Mouse (Mus musculus) CH12.LX (cell line): Measurements from ENCODE around the gene Bckdk. TPM values are rescaled to one million over a fixed set of nuclear protein-coding genes. Genes with fewer than 3 reads are reported as not detected.
A peak's percentile ranks its signal among the peaks of the same experiment; 100 is the strongest.

ENCODE experiments used
- DNase-seq: peaks from one replicate; pipeline ENCODE4 v3.0.0-alpha.2; 2013; ENCODE audit errors: extremely low read depth
- H3K27ac ChIP-seq: 2 replicates; pipeline ENCODE4 v1.5.1; 2012; ENCODE audit warnings: low read depth, mild to moderate bottlenecking, control low read depth, moderate library complexity; ENCODE audit not compliant: insufficient read depth
- H3K27me3 ChIP-seq: replicated peaks from 2 replicates; pipeline ENCODE3; 2012; ENCODE audit warnings: inconsistent platforms
- H3K36me3 ChIP-seq, 2 experiments: replicated peaks in 1 of 2; 2 replicates each; pipeline versions ENCODE3 to v1.6.1; 2012; ENCODE audit warnings: inconsistent platforms in 1 of 2, low read length in 1 of 2, mild to moderate bottlenecking in 1 of 2, mixed read lengths in 1 of 2, moderate library complexity in 1 of 2; ENCODE audit not compliant: control insufficient read depth in 1 of 2, insufficient read depth in 1 of 2
- H3K4me1 ChIP-seq, 2 experiments: 2 replicates each; pipeline ENCODE4 v1.6.1; 2012; ENCODE audit warnings: inconsistent platforms in 1 of 2, moderate library complexity in 1 of 2; ENCODE audit not compliant: insufficient read depth in 2 of 2, control insufficient read depth in 1 of 2
- H3K4me2 ChIP-seq: 2 replicates; pipeline ENCODE4 v1.6.1; 2012; ENCODE audit warnings: low read depth, mild to moderate bottlenecking, control low read depth; ENCODE audit not compliant: poor library complexity, insufficient read depth, severe bottlenecking
- H3K4me3 ChIP-seq, 3 experiments: fragments of 150-350 bp in 1 of 3; sonication (generic) in 1 of 3; replicated peaks in 1 of 3; 2 replicates each; pipeline versions ENCODE3 to v1.5.1; 2011 to 2012; ENCODE audit warnings: low read depth in 2 of 3, low read length in 2 of 3, mild to moderate bottlenecking in 2 of 3, moderate library complexity in 2 of 3, control low read depth in 1 of 3, improper control_type of control experiment in 1 of 3, inconsistent platforms in 1 of 3, mixed read lengths in 1 of 3; ENCODE audit not compliant: poor library complexity in 1 of 3
- H3K79me2 ChIP-seq: replicated peaks from 2 replicates; pipeline ENCODE4 v1.6.1; 2012; ENCODE audit warnings: mild to moderate bottlenecking, moderate library complexity; ENCODE audit not compliant: control insufficient read depth, poor library complexity, insufficient read depth, severe bottlenecking; ENCODE audit errors: extremely low read depth
- H3K9ac ChIP-seq: 2 replicates; pipeline ENCODE4 v1.6.1; 2012; ENCODE audit warnings: low read depth, mild to moderate bottlenecking, control low read depth, moderate library complexity; ENCODE audit not compliant: insufficient read depth
- H3K9me3 ChIP-seq: replicated peaks from 2 replicates; pipeline ENCODE3; 2012; ENCODE audit warnings: low read length, inconsistent platforms, mixed read lengths
- BHLHE40 ChIP-seq: IDR thresholded peaks from 2 replicates; pipeline ENCODE4 v1.6.1; 2011; ENCODE audit warnings: mild to moderate bottlenecking, low read depth, low read length, improper control_type of control experiment
- CHD2 ChIP-seq: IDR thresholded peaks from 2 replicates; pipeline ENCODE4 v1.6.1; 2011; ENCODE audit warnings: low read length, improper control_type of control experiment
- CTCF ChIP-seq, 2 experiments: IDR thresholded peaks in 1 of 2; conservative IDR thresholded peaks in 1 of 2; 2 replicates each; pipeline ENCODE4 v1.5.1; 2011 to 2012; ENCODE audit warnings: low read depth in 2 of 2, low read length in 2 of 2, improper control_type of control experiment in 1 of 2, inconsistent platforms in 1 of 2, mild to moderate bottlenecking in 1 of 2, moderate library complexity in 1 of 2
- E2F4 ChIP-seq: IDR thresholded peaks from 2 replicates; pipeline ENCODE4 v1.6.1; 2011; ENCODE audit warnings: low read depth, low read length, improper control_type of control experiment; ENCODE audit not compliant: insufficient replicate concordance
- ELF1 ChIP-seq: IDR thresholded peaks from 2 replicates; pipeline ENCODE4 v1.6.1; 2014; ENCODE audit warnings: low read depth, mild to moderate bottlenecking, inconsistent platforms, low read length, improper control_type of control experiment
- EP300 ChIP-seq: IDR thresholded peaks from 2 replicates; pipeline ENCODE4 v1.6.1; 2011; ENCODE audit warnings: low read length, improper control_type of control experiment
- ETS1 ChIP-seq: conservative IDR thresholded peaks from 2 replicates; pipeline ENCODE4 v1.6.1; 2012; ENCODE audit warnings: low read depth, mild to moderate bottlenecking, inconsistent platforms, low read length, improper control_type of control experiment, moderate library complexity
- GABPA ChIP-seq: IDR thresholded peaks from 2 replicates; pipeline ENCODE4 v1.6.1; 2012; ENCODE audit warnings: low read depth, low read length, improper control_type of control experiment, inconsistent platforms; ENCODE audit not compliant: insufficient replicate concordance
- HCFC1 ChIP-seq: IDR thresholded peaks from 2 replicates; pipeline ENCODE4 v1.6.1; 2012; ENCODE audit warnings: low read depth, mild to moderate bottlenecking, inconsistent platforms, low read length, improper control_type of control experiment
- JUN ChIP-seq: IDR thresholded peaks from 2 replicates; pipeline ENCODE4 v1.6.1; 2011; ENCODE audit warnings: low read depth, mild to moderate bottlenecking, low read length, improper control_type of control experiment, moderate library complexity; ENCODE audit not compliant: insufficient read depth
- KAT2A ChIP-seq: IDR thresholded peaks from 2 replicates; pipeline ENCODE4 v1.6.1; 2012; ENCODE audit warnings: low read length, improper control_type of control experiment, inconsistent platforms; ENCODE audit not compliant: insufficient replicate concordance
- MAFK ChIP-seq: IDR thresholded peaks from 2 replicates; pipeline ENCODE4 v1.6.1; 2011; ENCODE audit warnings: low read length, improper control_type of control experiment; ENCODE audit not compliant: insufficient replicate concordance
- MAX ChIP-seq: IDR thresholded peaks from 2 replicates; pipeline ENCODE4 v1.6.1; 2011; ENCODE audit warnings: low read length, improper control_type of control experiment
- MAZ ChIP-seq: IDR thresholded peaks from 2 replicates; pipeline ENCODE4 v1.6.1; 2012; ENCODE audit warnings: low read depth, mild to moderate bottlenecking, inconsistent platforms, low read length, improper control_type of control experiment, moderate library complexity
- MEF2A ChIP-seq: IDR thresholded peaks from 2 replicates; pipeline ENCODE4 v1.6.1; 2014; ENCODE audit warnings: low read depth, mild to moderate bottlenecking, inconsistent platforms, low read length, improper control_type of control experiment, borderline replicate concordance
- MXI1 ChIP-seq: IDR thresholded peaks from 2 replicates; pipeline ENCODE4 v1.6.1; 2011; ENCODE audit warnings: mild to moderate bottlenecking, low read depth, low read length, improper control_type of control experiment
- MYC ChIP-seq: IDR thresholded peaks from 2 replicates; pipeline ENCODE4 v1.6.1; 2011; ENCODE audit warnings: low read depth, mild to moderate bottlenecking, improper control_type of control experiment, low read length
- NRF1 ChIP-seq: IDR thresholded peaks from 2 replicates; pipeline ENCODE4 v1.6.1; 2014; ENCODE audit warnings: low read depth, mild to moderate bottlenecking, inconsistent platforms, low read length, improper control_type of control experiment, moderate library complexity
- PAX5 ChIP-seq: IDR thresholded peaks from 2 replicates; pipeline ENCODE4 v1.6.1; 2012; ENCODE audit warnings: low read length, inconsistent platforms, mixed read lengths
- POLR2A ChIP-seq: IDR thresholded peaks from 2 replicates; pipeline ENCODE4 v1.6.1; 2011; ENCODE audit warnings: low read depth, mild to moderate bottlenecking, improper control_type of control experiment, low read length
- POLR2AphosphoS2 ChIP-seq: IDR thresholded peaks from 2 replicates; pipeline ENCODE4 v1.6.1; 2011; ENCODE audit warnings: low read depth, low read length, improper control_type of control experiment
- RAD21 ChIP-seq: IDR thresholded peaks from 2 replicates; pipeline ENCODE4 v1.6.1; 2011; ENCODE audit warnings: low read depth, mild to moderate bottlenecking, low read length, improper control_type of control experiment, moderate library complexity
- RCOR1 ChIP-seq: conservative IDR thresholded peaks from 2 replicates; pipeline ENCODE4 v1.6.1; 2012; ENCODE audit warnings: low read depth, mild to moderate bottlenecking, inconsistent platforms, low read length, improper control_type of control experiment
- SIN3A ChIP-seq: IDR thresholded peaks from 2 replicates; pipeline ENCODE4 v1.6.1; 2012; ENCODE audit warnings: low read length, improper control_type of control experiment, inconsistent platforms
- SMC3 ChIP-seq: IDR thresholded peaks from 2 replicates; pipeline ENCODE4 v1.6.1; 2011; ENCODE audit warnings: low read depth, low read length, improper control_type of control experiment
- TBP ChIP-seq: conservative IDR thresholded peaks from 2 replicates; pipeline ENCODE4 v1.6.1; 2011; ENCODE audit warnings: low read depth, low read length, improper control_type of control experiment
- TCF12 ChIP-seq: IDR thresholded peaks from 2 replicates; pipeline ENCODE4 v1.6.1; 2014; ENCODE audit warnings: low read depth, mild to moderate bottlenecking, inconsistent platforms, low read length, improper control_type of control experiment
- UBTF ChIP-seq: IDR thresholded peaks from 2 replicates; pipeline ENCODE4 v1.6.1; 2012; ENCODE audit warnings: low read depth, mild to moderate bottlenecking, inconsistent platforms, low read length, improper control_type of control experiment, moderate library complexity
- USF1 ChIP-seq: IDR thresholded peaks from 2 replicates; pipeline ENCODE4 v1.6.1; 2014; ENCODE audit warnings: low read depth, mild to moderate bottlenecking, inconsistent platforms, low read length, improper control_type of control experiment
- USF2 ChIP-seq: conservative IDR thresholded peaks from 2 replicates; pipeline ENCODE4 v1.6.1; 2011; ENCODE audit warnings: low read depth, low read length, improper control_type of control experiment
- ZC3H11A ChIP-seq: IDR thresholded peaks from 2 replicates; pipeline ENCODE4 v1.6.1; 2012; ENCODE audit warnings: low read depth, mild to moderate bottlenecking, inconsistent platforms, low read length, improper control_type of control experiment
- ZKSCAN1 ChIP-seq: IDR thresholded peaks from 2 replicates; pipeline ENCODE4 v1.6.1; 2012; ENCODE audit warnings: low read depth, inconsistent platforms, low read length, improper control_type of control experiment, borderline replicate concordance
- ZMIZ1 ChIP-seq: IDR thresholded peaks from 2 replicates; pipeline ENCODE4 v1.6.1; 2012; ENCODE audit warnings: low read depth, mild to moderate bottlenecking, inconsistent platforms, low read length, improper control_type of control experiment
- ZNF384 ChIP-seq: IDR thresholded peaks from 2 replicates; pipeline ENCODE4 v1.6.1; 2012; ENCODE audit warnings: low read depth, low read length, improper control_type of control experiment, inconsistent platforms
- dilution Hi-C: fragments of 300-500 bp; cut with MboI; formaldehyde crosslinking; loops from 2 replicates; pipeline ENCODE4 v1.14.3; 2020; ENCODE audit warnings: low sequenced_read_pairs; ENCODE audit not compliant: extremely low pct_unique_long_range_greater_than_20kb, extremely low pct_ligation_motif_present
- in situ Hi-C: fragments of 300-500 bp; cut with MboI; formaldehyde crosslinking; loops from 3 replicates; pipeline ENCODE4 v1.14.3; 2019; ENCODE audit warnings: low sequenced_read_pairs, low pct_ligation_motif_present, low pct_unique_long_range_greater_than_20kb, mixed read lengths
- polyA plus RNA-seq: library from polyadenylated mRNA; unstranded; fragments of >175 nt; gene quantifications from 2 replicates; pipeline ENCODE4 v1.2.1, GENCODE M21; 2012; ENCODE audit warnings: low read depth; ENCODE audit not compliant: insufficient read length
- total RNA-seq, 2 experiments: library from RNA; depleted of rRNA; stranded (reverse); fragments of 300-350 nt in 1 of 2; fragments of >200 nt in 1 of 2; gene quantifications; 2 replicates each; pipeline ENCODE4 v1.2.3; 2012 to 2014

Gene Bckdk
- total and polyA plus RNA-seq, 3 experiments: 38.4 to 62.7 (median 61.8) TPM

DNA sequence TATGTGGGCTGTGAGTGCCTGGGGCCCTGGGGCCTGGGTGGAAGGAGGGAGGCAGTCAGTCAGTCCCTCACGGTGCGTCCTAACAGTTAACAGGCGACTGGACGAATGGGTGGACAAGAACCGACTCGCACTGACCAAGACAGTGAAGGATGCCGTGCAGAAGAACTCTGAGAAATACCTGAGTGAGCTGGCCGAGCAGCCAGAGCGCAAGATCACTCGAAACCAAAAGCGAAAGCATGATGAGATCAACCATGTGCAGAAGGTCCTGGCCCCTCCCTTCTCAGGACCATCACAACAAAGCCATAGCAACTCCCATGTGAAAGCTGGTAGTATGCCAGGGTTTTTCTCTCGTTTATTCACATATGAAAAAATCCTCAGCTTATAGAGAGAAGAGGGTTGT, 11.4 kb downstream of the Bckdk start (continued):
- TF ChIP-seq ZC3H11A: no peak
- TF ChIP-seq JUN: peak; percentile 40; the same call in 1 of the 2 replicates
- 0 out of 2 replicates have a peak, but pooled peaks have one; percentile 63 for TF ChIP-seq ZMIZ1
- TF ChIP-seq GABPA: no peak
- TF ChIP-seq E2F4: no peak
- TF ChIP-seq HCFC1: no peak; the same call in 1 of the 2 replicates
- TF ChIP-seq ETS1: peak; percentile 88

DNA sequence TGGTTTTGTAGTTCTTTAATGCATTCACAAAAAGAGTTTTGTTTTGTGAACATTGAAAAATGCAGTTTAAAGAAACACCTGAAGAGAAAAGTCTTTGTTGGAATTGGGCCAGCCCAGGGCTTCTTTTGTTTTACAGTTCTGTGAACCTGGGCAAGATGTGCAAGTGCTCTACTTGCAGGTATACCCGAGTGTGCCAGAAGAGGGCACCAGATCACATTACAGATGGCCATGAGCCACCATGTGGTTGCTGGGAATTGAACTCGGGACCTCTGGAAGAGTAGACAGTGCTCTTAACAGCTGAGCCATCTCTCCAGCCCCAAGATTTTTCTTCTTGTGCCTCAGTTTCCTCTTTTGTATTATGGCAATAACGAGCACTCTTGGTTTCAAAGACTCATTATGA, 14.3 kb downstream of the Bckdk start:
- DNase-seq: peak; percentile 67
- Histone ChIP-seq H3K4me1 (peaks cover 8 to 43% of the 10 kb centered on the region in 2 experiments), H3K4me3 (no peak overlapping the region), H3K79me2 (peaks cover 4% of the 10 kb centered on the region; the same call in 1 of the 2 replicates), H3K9me3 (no peaks in the 10 kb centered on the region), H3K36me3 (peaks cover 12 to 37% of the 10 kb centered on the region in 2 experiments), H3K4me2 (no peak overlapping the region), H3K27me3 (no peaks in the 10 kb centered on the region), H3K27ac (no peak overlapping the region), H3K9ac (no peak overlapping the region)
- in situ Hi-C loops (no loop called here), dilution Hi-C loops (no loop called here)
- no peak for TF ChIP-seq NRF1
- no peak for TF ChIP-seq SIN3A
- no peak for TF ChIP-seq MXI1
- TF ChIP-seq MEF2A: no peak
- TF ChIP-seq USF2: no peak
- TF ChIP-seq EP300: no peak
- peak; percentile 44 for TF ChIP-seq SMC3
- no peak for TF ChIP-seq JUN
- no peak for TF ChIP-seq MAX
- no peak for TF ChIP-seq ZC3H11A
- TF ChIP-seq MYC: peak; percentile 92
- TF ChIP-seq GABPA: no peak
- no peak for TF ChIP-seq TCF12
- no peak for TF ChIP-seq MAZ
- peak; percentile 34 for TF ChIP-seq RAD21
- TF ChIP-seq USF1: no peak
- TF ChIP-seq ZMIZ1: no peak
- TF ChIP-seq ETS1: no peak
- no peak for TF ChIP-seq POLR2AphosphoS2
- no peak for TF ChIP-seq UBTF
- no peak for TF ChIP-seq KAT2A
- TF ChIP-seq TBP: no peak
- no peak for TF ChIP-seq RCOR1
- no peak for TF ChIP-seq HCFC1
- TF ChIP-seq MAFK: no peak
- TF ChIP-seq E2F4: no peak
- TF ChIP-seq CTCF (conservative IDR thresholded peaks at IDR 0.05 in 1 of 2, IDR thresholded peaks at IDR 0.05 in 1 of 2; ENCODE audit: low read depth in 2 of 2, low read length in 2 of 2): peak; percentile 41 to 67
- TF ChIP-seq ZKSCAN1: no peak
- no peak for TF ChIP-seq POLR2A
- no peak for TF ChIP-seq ZNF384
- no peak for TF ChIP-seq ELF1
- TF ChIP-seq CHD2: no peak
- no peak for TF ChIP-seq PAX5
- no peak for TF ChIP-seq BHLHE40
